Mouse (Mus musculus): Measurements from ENCODE around the gene Slc25a13. TPM values are rescaled to one million over a fixed set of nuclear protein-coding genes. Genes with fewer than 3 reads are reported as not detected.
"Not testable (repeated sequence)": the region's sequence is repeated elsewhere in the genome, so short reads cannot be mapped to it uniquely, and the experiment has no call there.

Gene Slc25a13
- polyA plus RNA-seq, 1 experiment from 2014 or later, result 35.0 TPM

DNA sequence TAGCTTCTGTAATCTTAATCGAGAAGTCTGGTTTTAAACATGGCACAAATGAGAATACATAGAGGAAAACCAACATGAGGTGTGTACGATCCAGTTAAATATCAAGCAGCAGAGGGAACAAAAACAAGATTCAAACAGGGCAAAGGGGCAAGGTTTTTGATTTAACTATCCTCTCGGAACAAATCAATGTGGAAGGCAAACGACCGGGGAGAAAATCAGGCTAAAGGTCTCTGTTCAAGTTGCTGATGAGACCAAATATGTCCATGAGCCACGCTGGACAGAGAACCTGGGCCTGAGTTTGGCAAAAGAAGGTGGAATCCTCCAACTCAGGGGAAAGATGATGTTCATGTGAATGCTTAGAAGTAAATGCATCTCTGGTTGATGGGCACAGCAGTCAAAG, 14.5 kb downstream of the Slc25a13 start:
- Histone ChIP-seq H3K27me3 (no peaks in the 10 kb centered on the region), H3K4me3 (replicated peaks) (no peak overlapping the region), H3K9me3 (replicated peaks) (no peaks in the 10 kb centered on the region), H3K4me1 (replicated peaks) (peaks cover 20% of the 10 kb centered on the region), H3K27ac (replicated peaks) (peak overlapping the region; percentile 51), H3K4me2 (0 out of 2 replicates have a peak overlapping the region, but pooled peaks have one; percentile 6), H3K36me3 (replicated peaks) (no peaks in the 10 kb centered on the region), H3K9ac (no peak overlapping the region)
- no peak for ATAC-seq (ENCODE audit: insufficient read depth)
- 76% methylated on average over 6 of the region's 6 CpGs for WGBS (ENCODE audit: insufficient replicate concordance)

DNA sequence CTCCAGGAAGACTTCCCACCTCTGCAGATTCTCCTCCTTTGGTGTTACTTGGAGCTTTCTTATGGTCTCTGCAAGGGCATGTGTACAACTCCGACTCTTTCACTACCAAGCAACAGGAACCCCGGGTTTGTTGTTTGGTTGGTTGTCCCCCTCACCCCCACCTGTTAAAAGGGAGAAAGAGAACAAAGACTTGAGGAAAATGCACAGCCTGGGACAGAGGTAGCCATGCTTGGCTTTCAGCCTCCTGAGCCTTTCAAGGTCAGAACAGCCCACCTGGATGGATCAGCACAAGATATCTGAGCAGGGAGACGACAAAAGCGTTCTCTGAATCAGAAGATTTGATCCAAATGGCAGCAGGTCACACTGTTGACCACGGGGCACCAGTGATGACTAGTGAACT, 15.0 kb downstream of the Slc25a13 start:
- H3K36me3 ChIP-seq (replicated peaks), result no peaks in the 10 kb centered on the region
- no peak overlapping the region for H3K9ac ChIP-seq
- no peak overlapping the region for H3K4me2 ChIP-seq
- no peaks in the 10 kb centered on the region for H3K9me3 ChIP-seq (replicated peaks)
- no peak for ATAC-seq (ENCODE audit: insufficient read depth)
- peak overlapping the region; percentile 51 for H3K27ac ChIP-seq (replicated peaks)
- WGBS (ENCODE audit: insufficient replicate concordance), result 64% methylated on average over 5 of the region's 5 CpGs
- no peak overlapping the region for H3K4me3 ChIP-seq (replicated peaks)
- no peaks in the 10 kb centered on the region for H3K27me3 ChIP-seq
- H3K4me1 ChIP-seq (replicated peaks), result peaks cover 15% of the 10 kb centered on the region

GRCm38 (mm10) chr6:6199138-6199870, 17.7 kb downstream of the Slc25a13 start:
- H3K36me3 ChIP-seq (replicated peaks), result no peaks in the 10 kb centered on the region; the same call in 1 of the 2 replicates
- no peak for ATAC-seq (ENCODE audit: insufficient read depth)
- H3K4me3 ChIP-seq (replicated peaks), result no peak overlapping the region
- H3K27ac ChIP-seq (replicated peaks), result no peak overlapping the region
- H3K4me2 ChIP-seq, result no peak overlapping the region
- H3K9me3 ChIP-seq (replicated peaks), result no peaks in the 10 kb centered on the region
- WGBS (ENCODE audit: insufficient replicate concordance), result 77% methylated on average over 10 of the region's 10 CpGs
- peaks cover 9% of the 10 kb centered on the region for H3K4me1 ChIP-seq (replicated peaks)
- no peak overlapping the region for H3K9ac ChIP-seq
- no peaks in the 10 kb centered on the region for H3K27me3 ChIP-seq

- H3K9me3 ChIP-seq (replicated peaks); H3K9ac ChIP-seq; H3K27me3 ChIP-seq; H3K4me3 ChIP-seq (replicated peaks); H3K27ac ChIP-seq (replicated peaks); H3K4me1 ChIP-seq (replicated peaks); H3K4me2 ChIP-seq; H3K36me3 ChIP-seq (replicated peaks); ATAC-seq (ENCODE audit: insufficient read depth): not testable (repeated sequence)
- WGBS (ENCODE audit: insufficient replicate concordance), result 81% methylated on average over 3 of the region's 3 CpGs
Observed at GRCm38 (mm10) chr6:6198056-6198455, 18.9 kb downstream of the Slc25a13 start.

- Histone ChIP-seq H3K36me3 (replicated peaks) (no peaks in the 10 kb centered on the region; the same call in 1 of the 2 replicates), H3K4me1 (replicated peaks) (no peaks in the 10 kb centered on the region), H3K4me3 (replicated peaks) (no peak overlapping the region), H3K9me3 (replicated peaks) (no peaks in the 10 kb centered on the region), H3K27me3 (no peaks in the 10 kb centered on the region), H3K4me2 (no peak overlapping the region), H3K27ac (replicated peaks) (no peak overlapping the region), H3K9ac (no peak overlapping the region)
- WGBS (ENCODE audit: insufficient replicate concordance), result 70% methylated on average over 6 of the region's 6 CpGs
- no peak for ATAC-seq (ENCODE audit: insufficient read depth)
Observed at GRCm38 (mm10) chr6:6197339-6197738, 19.6 kb downstream of the Slc25a13 start.

GRCm38 (mm10) chr6:6196527-6196926, 20.4 kb downstream of the Slc25a13 start:
- Histone ChIP-seq H3K4me2 (no peak overlapping the region), H3K4me3 (replicated peaks) (no peak overlapping the region), H3K9me3 (replicated peaks) (no peaks in the 10 kb centered on the region), H3K27ac (replicated peaks) (no peak overlapping the region), H3K4me1 (replicated peaks) (no peaks in the 10 kb centered on the region), H3K27me3 (no peaks in the 10 kb centered on the region), H3K9ac (no peak overlapping the region), H3K36me3 (replicated peaks) (no peaks in the 10 kb centered on the region; the same call in 1 of the 2 replicates)
- ATAC-seq (ENCODE audit: insufficient read depth), result no peak
- 60% methylated on average over 4 of the region's 4 CpGs for WGBS (ENCODE audit: insufficient replicate concordance)

- WGBS (ENCODE audit: insufficient replicate concordance), result 72% methylated on average over 6 of the region's 6 CpGs
- no peak overlapping the region for H3K4me3 ChIP-seq (replicated peaks)
- no peak overlapping the region for H3K9ac ChIP-seq
- no peak overlapping the region for H3K4me2 ChIP-seq
- ATAC-seq (ENCODE audit: insufficient read depth), result no peak
- no peaks in the 10 kb centered on the region for H3K27me3 ChIP-seq
- no peaks in the 10 kb centered on the region; the same call in 1 of the 2 replicates for H3K36me3 ChIP-seq (replicated peaks)
- H3K27ac ChIP-seq (replicated peaks), result no peak overlapping the region
- no peaks in the 10 kb centered on the region for H3K4me1 ChIP-seq (replicated peaks)
- no peaks in the 10 kb centered on the region for H3K9me3 ChIP-seq (replicated peaks)
Observed at GRCm38 (mm10) chr6:6194831-6195230, 22.1 kb downstream of the Slc25a13 start.

GRCm38 (mm10) chr6:6193906-6194305, 23.1 kb downstream of the Slc25a13 start:
- no peaks in the 10 kb centered on the region for H3K27me3 ChIP-seq
- H3K4me2 ChIP-seq, result no peak overlapping the region
- no peak overlapping the region for H3K9ac ChIP-seq
- H3K9me3 ChIP-seq (replicated peaks), result no peaks in the 10 kb centered on the region
- ATAC-seq (ENCODE audit: insufficient read depth), result no peak
- no peak overlapping the region for H3K27ac ChIP-seq (replicated peaks)
- H3K4me1 ChIP-seq (replicated peaks), result no peaks in the 10 kb centered on the region
- WGBS (ENCODE audit: insufficient replicate concordance), result 69% methylated on average over 13 of the region's 13 CpGs
- H3K4me3 ChIP-seq (replicated peaks), result no peak overlapping the region
- H3K36me3 ChIP-seq (replicated peaks), result peaks cover 3% of the 10 kb centered on the region; the same call in 1 of the 2 replicates

- no peaks in the 10 kb centered on the region; the same call in 1 of the 2 replicates for H3K4me1 ChIP-seq (replicated peaks)
- peaks cover 6% of the 10 kb centered on the region; the same call in 1 of the 2 replicates for H3K36me3 ChIP-seq (replicated peaks)
- H3K27ac ChIP-seq (replicated peaks), result no peak overlapping the region
- no peaks in the 10 kb centered on the region for H3K9me3 ChIP-seq (replicated peaks)
- H3K9ac ChIP-seq, result no peak overlapping the region
- H3K27me3 ChIP-seq, result no peaks in the 10 kb centered on the region
- ATAC-seq (ENCODE audit: insufficient read depth), result no peak
- H3K4me2 ChIP-seq, result no peak overlapping the region
- H3K4me3 ChIP-seq (replicated peaks), result no peak overlapping the region
- WGBS (ENCODE audit: insufficient replicate concordance), result 53% methylated on average over 7 of the region's 7 CpGs
Observed at GRCm38 (mm10) chr6:6192413-6192812, 24.6 kb downstream of the Slc25a13 start.

- Histone ChIP-seq H3K27me3 (no peaks in the 10 kb centered on the region), H3K27ac (replicated peaks) (no peak overlapping the region), H3K9me3 (replicated peaks) (no peaks in the 10 kb centered on the region), H3K36me3 (replicated peaks) (peaks cover 6% of the 10 kb centered on the region; the same call in 1 of the 2 replicates), H3K9ac (no peak overlapping the region), H3K4me3 (replicated peaks) (no peak overlapping the region), H3K4me2 (no peak overlapping the region), H3K4me1 (replicated peaks) (peaks cover 3% of the 10 kb centered on the region; the same call in 1 of the 2 replicates)
- 67% methylated on average over 8 of the region's 8 CpGs for WGBS (ENCODE audit: insufficient replicate concordance)
- no peak for ATAC-seq (ENCODE audit: insufficient read depth)
Observed at GRCm38 (mm10) chr6:6191596-6192337, 25.2 kb downstream of the Slc25a13 start.

- no peak overlapping the region for H3K9ac ChIP-seq
- H3K4me1 ChIP-seq (replicated peaks), result peaks cover 5% of the 10 kb centered on the region; the same call in 1 of the 2 replicates
- H3K9me3 ChIP-seq (replicated peaks), result no peaks in the 10 kb centered on the region
- no peak for ATAC-seq (ENCODE audit: insufficient read depth)
- no peak overlapping the region for H3K4me3 ChIP-seq (replicated peaks)
- H3K4me2 ChIP-seq, result no peak overlapping the region
- WGBS (ENCODE audit: insufficient replicate concordance), result 74% methylated on average over 6 of the region's 6 CpGs
- no peak overlapping the region for H3K27ac ChIP-seq (replicated peaks)
- no peaks in the 10 kb centered on the region for H3K27me3 ChIP-seq
- peaks cover 6% of the 10 kb centered on the region; the same call in 1 of the 2 replicates for H3K36me3 ChIP-seq (replicated peaks)
Observed at GRCm38 (mm10) chr6:6188970-6189369, 28.0 kb downstream of the Slc25a13 start.

Measured in liver, embryonic 15.5 days (tissue).